Mouse (Mus musculus): ENCODE data around the gene Ifitm7. TPM values are rescaled to one million over a fixed set of nuclear protein-coding genes. Genes with fewer than 3 reads are reported as not detected.

The Ifitm7 gene
- polyA plus RNA-seq (2016; fragmentation: Nextera tagmentation; extraction: Ambion mirVana), result 0.35 and 0.56 TPM in 2 replicates

DNA sequence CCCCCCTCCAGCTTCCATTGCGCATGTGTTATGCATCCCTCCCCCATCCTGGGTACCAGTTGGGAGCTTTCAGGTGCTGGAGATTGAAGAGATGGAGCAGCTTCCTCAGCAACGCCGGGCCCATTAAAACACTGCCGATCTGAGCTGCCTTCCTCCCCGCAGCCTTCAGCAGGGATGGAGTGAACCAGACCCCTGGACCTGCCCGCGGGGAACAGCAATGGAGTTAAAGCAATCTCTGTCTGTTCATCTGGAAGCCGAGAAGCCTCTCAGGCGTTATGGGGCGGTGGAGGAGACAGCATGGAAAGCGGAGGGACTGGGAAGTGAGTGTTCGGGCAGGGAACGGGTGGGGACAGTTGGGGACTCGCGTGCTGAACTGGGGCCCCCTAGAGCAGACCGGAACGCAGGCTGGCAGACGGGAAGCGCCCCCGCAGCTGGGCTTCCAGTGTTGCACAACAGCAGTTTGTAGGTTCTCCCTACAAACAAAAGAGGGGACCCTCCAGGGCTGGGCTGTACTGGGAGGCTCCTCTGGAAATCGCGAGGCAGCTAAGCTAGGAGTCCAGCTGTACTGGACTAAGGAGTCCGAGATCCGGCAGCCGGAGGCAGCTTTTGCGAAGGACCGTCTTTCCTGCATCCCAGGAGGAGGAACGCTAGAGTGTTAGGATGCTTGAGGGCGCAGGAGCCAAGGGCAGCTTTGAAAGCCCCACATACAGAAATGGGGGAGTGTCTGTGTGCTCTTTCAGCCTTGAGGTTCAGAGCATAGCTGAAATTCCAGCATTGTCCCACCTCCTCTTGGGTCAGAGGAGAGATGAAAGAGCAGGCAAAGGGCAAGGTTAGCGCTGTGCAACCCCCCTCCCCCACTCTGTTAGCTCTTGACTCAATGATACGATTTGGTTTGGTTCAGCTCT, at the start of gene Ifitm7, which contains the start of gene 2900011O08Rik:
Gene Ifitm7, minus strand, starts transcription at position 315 of the 905 bp plus-strand sequence.
Gene 2900011O08Rik, plus strand, starts transcription at position 31 of the 905 bp plus-strand sequence.
- peak within 1 kb of the TSS; percentile 84 for H3K27ac ChIP-seq (replicated peaks)

GRCm38 (mm10) chr16:14033076-14033475, 46.4 kb upstream of the Ifitm7 start:
- Histone ChIP-seq H3K27ac (replicated peaks) (no peak overlapping the region), H3K27me3 (replicated peaks; ENCODE audit: low read depth, poor library complexity, severe bottlenecking) (no peaks in the 10 kb centered on the region), H3K4me3 (no peak overlapping the region), H3K36me3 (replicated peaks) (no peaks in the 10 kb centered on the region), H3K9me3 (no peaks in the 10 kb centered on the region), H3K4me1 (no peaks in the 10 kb centered on the region)
- WGBS, result 81% methylated on average over 4 of the region's 4 CpGs
- DNase-seq (ENCODE audit: low spot score), result no peak

More for the DNA sequence above, at the start of gene Ifitm7, which contains the start of gene 2900011O08Rik:
- H3K4me1 ChIP-seq, result peaks cover 17% of the 10 kb centered on the region
- H3K36me3 ChIP-seq (replicated peaks), result no peaks in the 10 kb centered on the region
- WGBS, result 1% methylated on average over 31 of the region's 31 CpGs
- no peaks in the 10 kb centered on the region; the same call in none of the 2 replicates for H3K27me3 ChIP-seq (replicated peaks; ENCODE audit: low read depth, poor library complexity, severe bottlenecking)
- H3K4me3 ChIP-seq, result peak within 1 kb of the TSS; percentile 70
- no peaks in the 10 kb centered on the region for H3K9me3 ChIP-seq
- DNase-seq (ENCODE audit: low spot score), result peak; percentile 61

DNA sequence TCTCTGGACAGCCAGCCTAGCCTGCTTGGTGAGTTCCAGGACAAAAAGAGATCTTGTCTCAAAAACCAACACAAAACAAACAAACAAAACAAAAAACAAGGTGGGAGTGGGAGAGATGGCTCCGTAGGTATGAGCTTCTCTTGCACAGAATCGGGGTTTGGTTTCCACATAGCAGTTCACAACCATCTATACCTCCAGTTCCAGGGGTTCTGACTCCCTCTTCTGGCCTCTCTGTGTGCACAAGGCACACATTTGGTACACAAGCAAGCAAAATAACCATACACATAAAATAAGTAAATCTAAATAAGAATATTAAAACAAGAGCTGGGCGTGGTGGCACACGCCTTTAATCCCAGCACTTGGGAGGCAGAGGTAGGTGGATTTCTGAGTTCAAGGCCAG, 44.0 kb upstream of the Ifitm7 start:
- WGBS, result 85% methylated on average over 4 of the region's 4 CpGs

GRCm38 (mm10) chr16:14029851-14030250, 43.2 kb upstream of the Ifitm7 start:
- 90% methylated on average over 2 of the region's 2 CpGs for WGBS
- H3K4me1 ChIP-seq, result peaks cover 3% of the 10 kb centered on the region; the same call in 1 of the 2 replicates
- no peak for DNase-seq (ENCODE audit: low spot score)
- H3K4me3 ChIP-seq, result no peak overlapping the region
- no peak overlapping the region for H3K27ac ChIP-seq (replicated peaks)
- H3K9me3 ChIP-seq, result no peaks in the 10 kb centered on the region
- H3K27me3 ChIP-seq (replicated peaks; ENCODE audit: low read depth, poor library complexity, severe bottlenecking), result no peaks in the 10 kb centered on the region
- H3K36me3 ChIP-seq (replicated peaks), result no peaks in the 10 kb centered on the region

More for the DNA sequence above, 44.0 kb upstream of the Ifitm7 start:
- no peaks in the 10 kb centered on the region for H3K27me3 ChIP-seq (replicated peaks; ENCODE audit: low read depth, poor library complexity, severe bottlenecking)
- no peaks in the 10 kb centered on the region for H3K4me1 ChIP-seq
- H3K9me3 ChIP-seq, result no peaks in the 10 kb centered on the region
- no peaks in the 10 kb centered on the region for H3K36me3 ChIP-seq (replicated peaks)
- no peak overlapping the region for H3K4me3 ChIP-seq
- DNase-seq (ENCODE audit: low spot score), result no peak
- H3K27ac ChIP-seq (replicated peaks), result no peak overlapping the region

DNA sequence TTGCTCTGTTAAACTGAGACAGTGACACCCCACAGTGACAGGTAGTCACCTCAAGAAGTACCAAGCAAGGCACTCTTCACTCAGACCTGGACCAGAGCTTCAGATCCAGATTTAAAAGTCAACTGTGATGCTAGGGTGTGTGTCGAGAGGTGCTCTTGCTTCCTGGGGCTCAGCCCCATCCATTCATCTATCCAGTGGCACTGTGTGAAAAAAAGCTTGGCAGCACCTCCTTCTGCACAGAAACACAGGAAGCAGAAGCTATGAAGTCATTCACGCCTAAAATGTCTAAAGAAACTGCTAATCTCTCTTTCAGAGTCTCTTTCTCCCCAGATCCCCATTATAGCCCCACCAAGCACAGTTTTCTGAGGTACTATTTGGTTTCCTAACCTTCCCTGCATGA, 42.4 kb upstream of the Ifitm7 start:
- no peaks in the 10 kb centered on the region for H3K36me3 ChIP-seq (replicated peaks)
- no peaks in the 10 kb centered on the region for H3K9me3 ChIP-seq
- DNase-seq (ENCODE audit: low spot score), result no peak
- no peaks in the 10 kb centered on the region for H3K27me3 ChIP-seq (replicated peaks; ENCODE audit: low read depth, poor library complexity, severe bottlenecking)
- peaks cover 6% of the 10 kb centered on the region; the same call in 1 of the 2 replicates for H3K4me1 ChIP-seq
- H3K4me3 ChIP-seq, result no peak overlapping the region
- no peak overlapping the region for H3K27ac ChIP-seq (replicated peaks)
- 73% methylated on average over 2 of the region's 2 CpGs for WGBS

DNA sequence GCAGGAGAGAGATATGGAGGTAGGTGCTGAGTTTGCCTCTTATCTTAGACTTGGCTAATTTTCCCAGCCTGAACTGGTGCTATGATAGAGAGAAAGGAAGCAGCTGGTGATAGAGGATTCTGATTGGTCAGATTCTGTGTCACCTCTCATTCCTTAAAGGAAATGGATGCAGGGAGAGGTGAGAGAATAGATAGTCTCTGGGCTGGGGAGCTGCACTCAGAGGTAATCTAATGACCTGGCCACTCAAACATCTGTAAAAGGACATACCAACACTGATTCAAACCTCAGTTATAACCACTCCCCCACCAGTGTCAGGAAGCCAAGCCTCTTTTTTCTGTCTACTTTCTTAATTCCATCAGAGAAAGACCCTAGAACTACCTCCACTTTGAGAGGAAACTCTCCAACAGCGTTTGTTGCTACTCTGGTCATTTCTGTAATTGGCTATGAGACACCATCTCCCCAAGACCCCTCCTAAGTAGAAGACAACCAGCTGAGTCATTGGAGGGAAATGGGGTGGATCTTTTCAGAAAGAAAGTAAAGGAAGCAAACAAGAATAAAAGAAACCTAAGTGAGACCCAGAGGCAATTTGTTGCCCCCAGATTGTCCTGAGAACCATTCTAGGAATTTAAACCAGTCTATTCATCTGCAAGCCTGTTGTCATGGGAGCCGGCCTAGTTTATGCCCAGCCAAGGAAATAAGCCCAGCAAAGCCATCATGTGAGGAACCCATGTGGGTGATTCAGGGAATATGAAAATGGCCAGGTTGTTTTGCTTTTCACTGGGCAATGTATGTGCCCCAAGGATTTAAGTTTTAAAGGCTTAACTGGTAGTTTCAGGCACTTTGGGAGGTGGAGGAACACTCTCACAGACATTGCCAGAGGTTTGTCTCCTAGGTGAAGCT, 38.7 kb upstream of the Ifitm7 start:
- no peaks in the 10 kb centered on the region for H3K36me3 ChIP-seq (replicated peaks)
- no peak overlapping the region for H3K4me3 ChIP-seq
- 57% methylated on average over 2 of the region's 2 CpGs for WGBS
- no peaks in the 10 kb centered on the region for H3K27me3 ChIP-seq (replicated peaks; ENCODE audit: low read depth, poor library complexity, severe bottlenecking)
- H3K9me3 ChIP-seq, result no peaks in the 10 kb centered on the region
- H3K27ac ChIP-seq (replicated peaks), result no peak overlapping the region
- H3K4me1 ChIP-seq, result peaks cover 6% of the 10 kb centered on the region; the same call in 1 of the 2 replicates
- no peak for DNase-seq (ENCODE audit: low spot score)

DNA sequence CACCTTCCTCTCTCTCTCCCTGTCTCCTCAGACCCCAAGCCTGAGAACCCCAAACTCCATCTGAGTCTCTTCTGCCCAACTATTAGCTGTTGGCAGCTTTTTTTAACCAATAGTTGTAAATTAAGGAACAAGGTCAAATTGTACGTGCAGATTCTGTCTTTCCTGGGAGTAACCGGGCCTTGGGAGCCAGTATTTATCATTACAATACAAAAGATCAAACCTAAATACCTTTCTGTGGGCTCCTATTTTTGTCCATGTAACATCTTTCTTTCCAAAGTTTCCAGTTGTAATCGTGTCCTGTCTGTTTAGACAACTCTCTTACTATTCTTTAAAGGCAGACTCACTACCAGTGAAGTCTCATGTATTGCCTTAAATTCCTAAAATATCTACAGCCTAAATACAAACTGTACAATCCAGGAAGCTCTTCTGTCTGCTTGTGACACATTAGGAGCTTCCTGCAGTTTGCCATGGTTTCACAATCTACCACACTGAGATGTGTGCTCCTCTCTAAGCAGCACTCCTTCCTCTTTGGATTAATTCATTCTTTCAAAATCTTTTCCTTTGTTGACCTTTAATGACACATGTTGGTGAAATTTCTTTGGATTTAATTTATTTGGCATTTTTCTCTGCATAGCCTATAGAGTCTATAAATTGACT, 34.6 kb upstream of the Ifitm7 start:
- Histone ChIP-seq H3K4me1 (peaks cover 6% of the 10 kb centered on the region; the same call in 1 of the 2 replicates), H3K27me3 (replicated peaks; ENCODE audit: low read depth, poor library complexity, severe bottlenecking) (no peaks in the 10 kb centered on the region), H3K4me3 (no peak overlapping the region), H3K27ac (replicated peaks) (no peak overlapping the region), H3K9me3 (no peaks in the 10 kb centered on the region), H3K36me3 (replicated peaks) (no peaks in the 10 kb centered on the region)
- DNase-seq (ENCODE audit: low spot score), result no peak
- 88% methylated on average over 3 of the region's 3 CpGs for WGBS

- DNase-seq (ENCODE audit: low spot score), result no peak
- Histone ChIP-seq H3K36me3 (replicated peaks) (no peaks in the 10 kb centered on the region), H3K4me1 (no peaks in the 10 kb centered on the region), H3K27me3 (replicated peaks; ENCODE audit: low read depth, poor library complexity, severe bottlenecking) (no peaks in the 10 kb centered on the region), H3K4me3 (no peak overlapping the region), H3K9me3 (no peaks in the 10 kb centered on the region), H3K27ac (replicated peaks) (no peak overlapping the region)
- 90% methylated on average over 8 of the region's 8 CpGs for WGBS
Measured at GRCm38 (mm10) chr16:14017306-14017705, 30.6 kb upstream of the Ifitm7 start.

DNA sequence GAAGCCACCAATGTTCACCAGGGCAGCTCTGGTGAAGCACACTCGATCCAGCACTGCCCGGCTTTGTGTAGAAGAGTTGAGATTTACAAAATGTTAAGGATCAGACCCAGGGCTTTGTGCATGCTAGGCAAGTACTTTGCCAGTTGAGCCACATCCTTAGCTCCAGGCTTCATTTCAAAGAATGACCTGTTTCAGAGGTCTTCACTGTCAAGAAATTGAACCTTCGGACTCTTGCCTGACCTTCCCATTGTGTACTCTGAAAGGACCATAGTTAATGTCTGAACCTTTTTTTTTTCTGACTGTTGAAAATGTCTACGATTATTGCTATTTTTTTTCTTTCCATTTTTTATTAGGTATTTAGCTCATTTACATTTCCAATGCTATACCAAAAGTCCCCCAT, 23.3 kb upstream of the Ifitm7 start:
- Histone ChIP-seq H3K4me1 (no peaks in the 10 kb centered on the region), H3K27me3 (replicated peaks; ENCODE audit: low read depth, poor library complexity, severe bottlenecking) (no peaks in the 10 kb centered on the region), H3K27ac (replicated peaks) (no peak overlapping the region), H3K36me3 (replicated peaks) (no peaks in the 10 kb centered on the region), H3K4me3 (no peak overlapping the region), H3K9me3 (no peaks in the 10 kb centered on the region)
- no peak for DNase-seq (ENCODE audit: low spot score)
- WGBS, result 86% methylated on average over 4 of the region's 4 CpGs

DNA sequence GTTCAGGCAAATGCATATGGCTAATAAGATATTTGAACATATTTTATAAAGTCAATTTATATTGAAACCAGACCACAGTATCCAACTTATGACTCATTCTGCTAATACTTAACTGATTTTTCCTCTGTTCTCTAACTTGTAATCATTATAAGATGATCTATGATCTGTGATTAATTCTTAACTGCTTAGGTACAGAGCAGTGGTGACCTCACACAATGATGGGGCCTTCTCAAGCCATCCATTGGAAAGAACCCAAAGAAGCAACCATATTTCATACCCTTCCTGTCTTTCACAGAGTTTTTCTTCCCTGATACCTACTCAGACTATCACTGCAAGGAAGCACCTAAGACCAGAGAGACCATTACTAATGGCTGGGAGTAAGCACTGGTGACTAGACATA, 22.0 kb upstream of the Ifitm7 start:
- no peak for DNase-seq (ENCODE audit: low spot score)
- Histone ChIP-seq H3K4me1 (0 out of 2 replicates have a peak, but pooled peaks cover 3% of the 10 kb centered on the region), H3K27me3 (replicated peaks; ENCODE audit: low read depth, poor library complexity, severe bottlenecking) (no peaks in the 10 kb centered on the region), H3K9me3 (no peaks in the 10 kb centered on the region), H3K27ac (replicated peaks) (no peak overlapping the region), H3K4me3 (no peak overlapping the region), H3K36me3 (replicated peaks) (no peaks in the 10 kb centered on the region)

GRCm38 (mm10) chr16:14008081-14008480, 21.4 kb upstream of the Ifitm7 start:
- DNase-seq (ENCODE audit: low spot score), result no peak

DNA sequence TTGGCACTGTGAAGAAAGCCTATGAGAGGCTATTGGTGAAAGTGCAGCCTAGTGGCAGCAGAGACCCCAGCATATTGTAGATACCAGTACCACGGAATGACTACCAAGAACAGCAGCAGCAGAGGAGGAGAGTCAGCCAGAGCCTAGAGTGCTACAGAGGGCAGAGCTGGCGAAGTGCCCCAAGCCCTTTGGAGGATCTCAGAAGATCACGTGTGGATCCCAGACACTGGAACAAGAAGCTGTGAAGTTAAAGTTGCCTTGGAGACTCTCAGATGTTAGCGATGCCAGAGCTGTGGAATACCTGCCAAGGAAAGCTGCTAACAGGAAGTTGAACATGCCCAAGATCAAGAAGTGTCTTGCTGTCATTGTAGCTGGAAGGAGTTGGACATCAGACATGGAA, 18.6 kb upstream of the Ifitm7 start:
- 87% methylated on average over 4 of the region's 4 CpGs for WGBS
- H3K9me3 ChIP-seq, result no peaks in the 10 kb centered on the region
- H3K27me3 ChIP-seq (replicated peaks; ENCODE audit: low read depth, poor library complexity, severe bottlenecking), result no peaks in the 10 kb centered on the region

More at GRCm38 (mm10) chr16:14008081-14008480, 21.4 kb upstream of the Ifitm7 start:
- Histone ChIP-seq H3K4me3 (no peak overlapping the region), H3K27me3 (replicated peaks; ENCODE audit: low read depth, poor library complexity, severe bottlenecking) (no peaks in the 10 kb centered on the region), H3K27ac (replicated peaks) (no peak overlapping the region), H3K4me1 (0 out of 2 replicates have a peak, but pooled peaks cover 3% of the 10 kb centered on the region), H3K36me3 (replicated peaks) (no peaks in the 10 kb centered on the region), H3K9me3 (no peaks in the 10 kb centered on the region)
- WGBS, result 78% methylated on average over 2 of the region's 2 CpGs

More for the DNA sequence above, 18.6 kb upstream of the Ifitm7 start:
- H3K36me3 ChIP-seq (replicated peaks), result no peaks in the 10 kb centered on the region
- H3K27ac ChIP-seq (replicated peaks), result no peak overlapping the region
- 0 out of 2 replicates have a peak, but pooled peaks cover 3% of the 10 kb centered on the region for H3K4me1 ChIP-seq
- no peak for DNase-seq (ENCODE audit: low spot score)
- H3K4me3 ChIP-seq, result no peak overlapping the region

Measured in embryonic facial prominence, embryonic 10.5 days (tissue).